Mouse (Mus musculus) lung, postnatal 14 days (tissue): ENCODE measurements around the gene Fam168a.
"Not testable (repeated sequence)": the region's sequence is repeated elsewhere in the genome, so short reads cannot be mapped to it uniquely, and the experiment has no call there.

Experiments
- DNase-seq: peaks from one replicate; pipeline ENCODE4 v3.0.0; 2021

Gene Fam168a

GRCm38 (mm10) chr7:100706883-100707480 is 547 bp downstream of the Fam168a start:
- no peak for DNase-seq

DNA sequence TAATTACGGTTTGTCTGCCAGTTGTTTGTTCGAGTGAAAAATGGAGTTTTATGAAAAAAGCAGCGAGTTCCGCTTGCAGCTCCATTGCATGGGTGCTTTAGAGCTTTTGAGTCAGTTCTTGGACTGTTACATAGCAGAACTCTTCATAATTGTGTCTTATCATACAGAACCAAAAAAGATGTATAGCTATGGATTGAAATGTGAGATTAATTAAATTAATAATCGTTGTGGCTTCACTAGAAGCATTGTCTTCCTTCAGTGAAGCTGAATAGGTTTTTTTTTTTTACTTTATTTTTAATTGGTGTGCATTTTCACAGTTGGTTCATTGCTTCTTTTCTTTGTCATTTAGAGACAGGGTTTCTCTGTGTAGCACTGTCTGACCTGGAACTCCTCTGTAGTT is 12.3 kb downstream of the Fam168a start:
- no peak for DNase-seq

DNA sequence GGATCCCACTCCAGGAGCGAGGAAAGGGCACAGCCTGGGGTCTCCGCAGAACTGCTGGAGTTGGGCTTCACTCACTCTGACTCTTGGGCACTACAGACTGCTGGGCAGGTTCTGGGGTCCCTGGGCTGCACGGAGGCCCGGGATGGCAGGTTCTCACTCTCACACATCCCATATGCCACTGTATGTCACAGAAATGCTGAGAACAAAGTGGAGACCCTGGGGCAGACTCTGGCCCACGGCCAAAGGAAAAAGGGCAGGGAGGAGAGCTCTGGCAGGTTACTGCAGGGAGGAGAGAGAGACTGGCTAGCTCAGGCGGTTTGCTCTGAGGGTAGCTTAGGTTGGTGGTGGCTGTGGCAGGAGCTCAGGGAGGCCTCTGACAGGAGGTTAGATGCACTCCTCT is 15.8 kb downstream of the Fam168a start:
- no peak for DNase-seq

GRCm38 (mm10) chr7:100723453-100724294 is 17.2 kb downstream of the Fam168a start:
- no peak for DNase-seq

GRCm38 (mm10) chr7:100727538-100728085 is 21.2 kb downstream of the Fam168a start:
- DNase-seq: no peak

DNA sequence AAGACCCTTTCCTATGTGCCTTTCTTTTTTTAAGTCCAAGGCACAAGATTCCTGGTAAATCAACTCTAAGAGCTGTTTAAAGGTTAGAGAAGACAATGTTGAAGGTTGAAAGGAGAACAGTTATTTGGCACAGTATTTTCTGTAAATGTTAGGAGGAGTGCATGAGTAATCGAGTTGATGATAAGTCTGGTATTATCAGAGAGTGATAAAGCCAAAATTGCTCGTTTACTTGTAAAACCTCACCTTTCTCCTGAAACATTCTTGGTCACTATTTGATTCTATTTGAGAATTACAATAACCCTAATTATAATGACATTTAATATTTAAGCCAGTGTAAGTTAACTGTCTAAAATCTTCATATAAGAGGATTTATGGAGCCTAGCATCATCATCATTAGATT is 23.3 kb downstream of the Fam168a start:
- no peak for DNase-seq

DNA sequence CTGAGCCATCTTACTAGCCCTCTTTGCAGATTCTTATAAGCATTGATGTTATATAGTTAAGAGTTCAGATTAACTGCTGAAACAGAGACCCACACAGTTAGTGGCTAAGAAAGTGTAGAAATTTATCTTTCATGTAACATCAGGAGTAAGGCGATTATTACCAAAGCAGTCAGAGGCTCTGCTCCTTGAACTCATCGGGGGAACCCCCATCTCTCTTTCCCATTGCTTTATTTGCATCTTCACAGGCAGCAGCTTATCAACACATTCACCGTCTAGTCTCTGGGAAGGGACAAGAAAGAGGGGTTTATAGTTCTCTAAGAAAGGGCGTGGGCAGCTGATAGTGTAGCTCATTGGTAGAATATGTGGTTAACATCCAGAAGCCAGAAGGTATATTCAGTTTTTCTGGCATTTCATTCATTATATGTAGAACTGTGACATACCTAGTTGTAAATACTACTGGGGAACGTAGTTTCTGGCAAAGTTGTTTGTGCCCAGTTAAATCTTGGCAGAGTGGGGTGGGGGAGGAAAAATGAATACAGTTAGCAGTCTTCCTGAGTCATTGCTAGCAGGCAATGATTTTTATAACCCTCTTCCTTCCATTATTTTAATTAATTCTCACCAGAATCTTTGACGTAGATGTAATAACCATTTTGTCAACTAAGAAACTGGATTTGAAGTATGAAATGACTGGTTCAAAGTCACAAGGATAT is 26.1 kb downstream of the Fam168a start:
- no peak for DNase-seq

- DNase-seq: peak; percentile 27
Measured at GRCm38 (mm10) chr7:100733051-100733813, 26.8 kb downstream of the Fam168a start.

GRCm38 (mm10) chr7:100734201-100734600 is 27.8 kb downstream of the Fam168a start:
- no peak for DNase-seq

DNA sequence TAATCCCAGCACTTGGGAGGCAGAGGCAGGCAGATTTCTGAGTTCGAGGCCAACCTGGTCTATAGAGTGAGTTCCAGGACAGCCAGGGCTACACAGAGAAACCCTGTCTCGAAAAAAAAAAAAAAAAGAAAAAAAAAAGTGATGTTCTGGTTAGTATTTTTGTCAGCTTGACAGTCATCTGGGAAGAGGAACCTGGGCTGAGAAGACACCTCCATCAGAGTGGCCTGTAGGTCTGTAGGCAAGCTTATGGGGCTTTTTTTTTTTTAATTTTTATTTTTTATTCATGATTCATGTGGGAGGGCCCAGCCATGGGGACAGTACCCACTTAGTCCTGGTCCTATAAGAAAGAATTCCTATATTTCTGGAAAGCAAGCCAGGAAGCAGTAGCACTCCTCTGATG is 28.5 kb downstream of the Fam168a start:
- DNase-seq: not testable (repeated sequence)

DNA sequence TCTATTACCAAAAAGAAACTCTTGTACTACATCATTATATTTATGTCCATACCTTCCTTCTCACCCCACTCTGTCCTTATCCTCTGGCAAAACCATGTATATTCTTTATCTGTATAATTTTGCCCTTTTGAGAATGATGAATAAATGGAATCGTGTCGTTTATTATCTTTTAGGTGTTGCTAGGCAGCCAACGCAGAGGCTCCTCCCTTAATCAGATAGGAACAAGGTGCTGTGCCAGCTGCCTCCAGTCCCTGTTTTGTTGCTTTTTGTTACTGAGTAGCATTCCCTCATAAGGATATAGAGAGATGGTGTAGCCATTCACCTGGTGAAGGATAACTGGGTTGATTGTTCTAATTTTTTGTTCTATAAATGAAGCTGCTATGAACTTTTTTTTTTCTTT is 29.7 kb downstream of the Fam168a start:
- no peak for DNase-seq

DNA sequence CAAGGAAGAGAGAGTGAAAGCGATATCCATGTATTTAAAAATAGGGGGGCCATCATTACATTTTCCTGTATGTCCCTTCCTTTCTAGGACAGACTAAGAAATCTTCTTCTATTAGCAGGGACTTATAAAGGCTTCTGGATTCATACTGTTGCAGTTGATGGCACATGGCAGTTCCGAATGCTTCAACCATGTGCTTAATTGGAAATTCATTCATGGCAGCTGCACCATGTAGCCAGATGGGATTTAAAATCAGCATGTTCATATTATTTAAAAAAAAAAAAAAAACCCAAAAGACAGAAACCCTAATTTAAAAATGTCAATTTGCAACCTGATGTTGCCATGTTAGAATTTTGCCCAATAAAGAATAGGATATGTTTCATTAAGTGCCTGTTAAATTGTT is 37.9 kb downstream of the Fam168a start:
- DNase-seq: no peak

DNA sequence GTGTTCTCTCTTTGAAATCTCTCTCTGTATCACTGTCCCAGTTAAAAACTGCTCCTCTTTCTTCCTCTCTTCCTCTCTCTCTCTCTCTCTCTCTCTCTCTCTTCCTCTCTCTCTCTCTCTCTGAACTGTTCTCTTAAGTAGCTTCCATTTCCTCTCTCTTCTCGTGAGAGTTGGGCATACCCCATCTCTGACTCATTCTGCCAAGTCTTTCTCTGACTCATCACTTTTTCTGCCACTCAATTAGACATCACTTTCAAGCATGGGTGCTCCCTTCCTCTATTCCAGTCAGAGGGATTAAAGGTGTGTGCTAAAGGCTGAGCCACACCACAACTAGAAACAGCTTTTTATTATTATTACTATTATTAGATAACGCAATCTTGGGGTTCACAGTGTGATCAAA is 43.7 kb downstream of the Fam168a start:
- DNase-seq: no peak

GRCm38 (mm10) chr7:100758718-100759117 is 52.3 kb downstream of the Fam168a start:
- no peak for DNase-seq

DNA sequence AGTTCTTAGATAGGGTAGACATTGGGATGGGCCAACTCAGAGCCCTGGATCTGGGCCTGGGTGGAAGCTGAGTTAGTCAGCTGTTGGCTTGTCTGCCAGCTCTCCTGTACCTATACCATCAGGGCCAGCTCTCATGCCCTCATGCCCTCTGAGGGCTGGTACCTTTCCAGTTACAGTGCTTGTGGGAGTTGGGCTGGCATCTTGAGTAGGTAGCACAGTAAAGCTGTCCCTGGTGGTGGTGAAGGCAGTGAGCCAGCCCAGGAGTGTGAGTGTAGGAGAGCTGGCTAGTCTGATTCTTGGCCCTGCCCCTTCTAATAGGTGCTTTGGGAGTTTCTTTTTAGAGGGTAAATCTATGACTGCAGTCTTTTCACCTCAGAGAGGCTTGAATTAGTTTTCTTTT is 56.3 kb downstream of the Fam168a start:
- DNase-seq: no peak

- DNase-seq: no peak
Measured at GRCm38 (mm10) chr7:100767568-100767967, 61.1 kb downstream of the Fam168a start.

- DNase-seq: no peak
Measured at GRCm38 (mm10) chr7:100768009-100768408, 61.6 kb downstream of the Fam168a start.

- DNase-seq: no peak
Measured at GRCm38 (mm10) chr7:100769534-100770083, 63.2 kb downstream of the Fam168a start.

DNA sequence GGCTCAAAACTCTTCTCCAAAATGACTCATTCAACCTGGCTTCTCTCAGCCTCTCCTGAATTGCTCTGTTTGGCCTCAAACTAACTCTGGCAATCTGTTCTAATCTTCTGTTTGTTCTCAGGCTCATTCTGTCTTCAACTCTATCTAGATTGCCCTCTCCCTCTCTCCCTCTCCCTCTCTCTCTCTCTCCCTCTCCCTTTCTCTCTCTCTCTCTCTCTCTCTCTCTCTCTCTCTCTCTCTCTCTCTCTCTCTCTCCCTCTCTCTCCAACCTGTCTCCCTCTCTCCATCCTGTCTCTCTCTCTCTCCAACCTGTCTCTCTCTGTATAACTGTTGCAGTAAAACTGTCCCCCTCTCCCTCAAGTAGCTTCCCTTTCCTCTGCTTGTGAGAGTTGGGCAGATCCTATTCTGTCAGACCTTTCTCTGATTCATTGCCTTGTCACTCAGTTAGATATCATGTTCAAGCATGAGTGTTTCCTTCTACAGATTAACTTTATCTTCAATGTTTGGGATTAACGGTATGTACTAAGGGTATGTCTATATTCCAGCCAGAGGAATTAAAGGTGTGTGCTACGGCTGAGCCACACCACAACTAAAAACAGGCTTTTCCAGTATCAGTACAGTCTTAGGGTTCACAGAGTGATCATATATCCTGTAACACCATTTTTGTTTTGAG is 64.4 kb downstream of the Fam168a start:
- no peak for DNase-seq

- DNase-seq: no peak
Measured at GRCm38 (mm10) chr7:100774189-100774588, 67.8 kb downstream of the Fam168a start.

DNA sequence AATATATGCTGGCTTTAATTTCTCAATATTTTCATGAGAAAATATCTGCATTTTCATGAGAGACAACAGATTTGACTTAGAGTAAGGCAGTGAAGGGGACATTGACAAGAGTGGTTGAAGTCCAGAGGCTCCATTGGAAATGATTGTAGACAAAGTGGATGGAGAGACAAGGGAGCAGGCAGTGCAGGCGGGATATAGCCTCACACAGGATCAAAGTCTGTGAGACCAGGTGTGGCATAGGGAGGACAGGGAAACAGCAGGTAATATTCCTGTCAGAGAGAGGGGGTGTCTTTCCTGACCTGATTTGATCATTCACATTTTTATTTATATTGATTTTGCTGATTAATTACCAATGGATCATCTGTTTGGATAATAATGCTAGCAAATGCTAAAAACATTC is 69.4 kb downstream of the Fam168a start:
- no peak for DNase-seq

- no peak for DNase-seq
Measured at GRCm38 (mm10) chr7:100780192-100780591, 73.8 kb downstream of the Fam168a start.
